Mouse (Mus musculus) midbrain, embryonic 16.5 days (tissue): ENCODE results near the gene Ddx31. TPM values are rescaled to one million over a fixed set of nuclear protein-coding genes. Genes with fewer than 3 reads are reported as not detected.

Experiments
- ATAC-seq: fragments of 200-750 bp; cut with Nextera tagmentation; 2 replicates; pipeline ENCODE4 v1.8.0; 2017; ENCODE audit warnings: moderate TSS enrichment
- H3K27ac ChIP-seq: fragments of 300-500 bp; sonication (generic); 2 replicates; pipeline ENCODE4 v1.5.1; 2014; ENCODE audit warnings: mild to moderate bottlenecking, low read length, mixed read lengths
- H3K27me3 ChIP-seq: fragments of 300-500 bp; sonication (generic); 2 replicates; pipeline ENCODE4 v1.6.1; 2014; ENCODE audit warnings: low read depth, low read length, mixed read lengths; ENCODE audit not compliant: control insufficient read depth, insufficient read depth
- H3K36me3 ChIP-seq: fragments of 300-500 bp; sonication (generic); 2 replicates; pipeline ENCODE4 v1.6.1; 2014; ENCODE audit warnings: mild to moderate bottlenecking, low read length, moderate library complexity, mixed read lengths; ENCODE audit not compliant: control insufficient read depth, insufficient read depth
- H3K4me1 ChIP-seq: fragments of 300-500 bp; sonication (generic); 2 replicates; pipeline ENCODE4 v1.6.1; 2014; ENCODE audit warnings: mild to moderate bottlenecking, low read length, mixed read lengths; ENCODE audit not compliant: control insufficient read depth, insufficient read depth
- H3K4me2 ChIP-seq: fragments of 300-500 bp; sonication (generic); 2 replicates; pipeline ENCODE4 v1.6.1; 2014; ENCODE audit warnings: mild to moderate bottlenecking, low read length, mixed read lengths
- H3K4me3 ChIP-seq: fragments of 300-500 bp; sonication (generic); 2 replicates; pipeline ENCODE4 v1.5.1; 2014; ENCODE audit warnings: low read depth, mild to moderate bottlenecking, low read length, moderate library complexity, mixed read lengths
- H3K9ac ChIP-seq: fragments of 300-500 bp; sonication (generic); 2 replicates; pipeline ENCODE4 v1.6.1; 2014; ENCODE audit warnings: low read depth, low read length, mixed read lengths
- H3K9me3 ChIP-seq: fragments of 300-500 bp; sonication (generic); replicated peaks from 2 replicates; pipeline ENCODE4 v1.6.1; 2014; ENCODE audit warnings: mild to moderate bottlenecking, low read length, mixed read lengths; ENCODE audit not compliant: control insufficient read depth, poor library complexity, severe bottlenecking
- WGBS: fragments of 180-500 bp; shearing (Covaris S2); extraction: QIAGEN DNeasy Blood & Tissue Kit; methylation state at CpG from one replicate; pipeline ENCODE4 v1.1.7; 2014; 5-methylcytosine and 5-hydroxymethylcytosine counted together
- polyA plus RNA-seq: library from polyadenylated mRNA; unstranded; fragments of >200 nt; fragmentation: Nextera tagmentation; extraction: Ambion mirVana; gene quantifications from 2 replicates; pipeline ENCODE4 v1.2.1, GENCODE M21; 2015

Ddx31 gene
- polyA plus RNA-seq, 1 experiment from 2014 or later = 10.7 TPM

GRCm38 (mm10) chr2:28912039-28912700 is 72.0 kb downstream of the Ddx31 start:
- Histone ChIP-seq H3K4me2 (peak overlapping the region; percentile 49), H3K4me1 (peaks cover 26% of the 10 kb centered on the region), H3K4me3 (peak overlapping the region; percentile 41), H3K27me3 (peaks cover 62% of the 10 kb centered on the region), H3K9me3 (no peaks in the 10 kb centered on the region), H3K27ac (peak overlapping the region; percentile 82), H3K9ac (peak overlapping the region; percentile 35), H3K36me3 (no peaks in the 10 kb centered on the region)
- WGBS = under 1% methylated on average over 33 of the region's 33 CpGs
- no peak for ATAC-seq

- peak overlapping the region; percentile 82 for H3K27ac ChIP-seq
- H3K4me3 ChIP-seq = peak overlapping the region; percentile 41
- H3K27me3 ChIP-seq = peaks cover 57% of the 10 kb centered on the region
- H3K36me3 ChIP-seq = no peaks in the 10 kb centered on the region
- H3K9ac ChIP-seq = peak overlapping the region; percentile 35; the same call in 1 of the 2 replicates
- H3K4me2 ChIP-seq = peak overlapping the region; percentile 49
- WGBS = 3% methylated on average over 4 of the region's 4 CpGs
- no peak for ATAC-seq
- H3K4me1 ChIP-seq = peaks cover 22% of the 10 kb centered on the region
- H3K9me3 ChIP-seq = no peaks in the 10 kb centered on the region
Measured at GRCm38 (mm10) chr2:28912961-28913360, 72.8 kb downstream of the Ddx31 start.

GRCm38 (mm10) chr2:28914121-28914520 is 73.9 kb downstream of the Ddx31 start:
- Histone ChIP-seq H3K4me3 (peak overlapping the region; percentile 41), H3K9me3 (no peaks in the 10 kb centered on the region), H3K4me2 (0 out of 2 replicates have a peak overlapping the region, but pooled peaks have one; percentile 49), H3K36me3 (no peaks in the 10 kb centered on the region), H3K27me3 (peaks cover 50% of the 10 kb centered on the region), H3K9ac (peak overlapping the region; percentile 66), H3K27ac (peak overlapping the region; percentile 82), H3K4me1 (peaks cover 11% of the 10 kb centered on the region; the same call in 1 of the 2 replicates)
- WGBS = 8% methylated on average over 2 of the region's 2 CpGs
- ATAC-seq = no peak

- no peaks in the 10 kb centered on the region for H3K9me3 ChIP-seq
- H3K36me3 ChIP-seq = no peaks in the 10 kb centered on the region
- peaks cover 8% of the 10 kb centered on the region; the same call in 1 of the 2 replicates for H3K4me1 ChIP-seq
- peak overlapping the region; percentile 82 for H3K27ac ChIP-seq
- peak overlapping the region; percentile 41 for H3K4me3 ChIP-seq
- H3K27me3 ChIP-seq = peaks cover 48% of the 10 kb centered on the region
- peak overlapping the region; percentile 46 for H3K4me2 ChIP-seq
- 0 out of 2 replicates have a peak, but pooled peaks have one; percentile 11 for ATAC-seq
- H3K9ac ChIP-seq = peak overlapping the region; percentile 66
- WGBS = 2% methylated on average over 22 of the region's 22 CpGs
Measured at GRCm38 (mm10) chr2:28915104-28915738, 75.0 kb downstream of the Ddx31 start.

GRCm38 (mm10) chr2:28915768-28916512 is 75.7 kb downstream of the Ddx31 start:
- peaks cover 50% of the 10 kb centered on the region for H3K27me3 ChIP-seq
- H3K27ac ChIP-seq = peak overlapping the region; percentile 82
- peak overlapping the region; percentile 41 for H3K4me3 ChIP-seq
- under 1% methylated on average over 50 of the region's 50 CpGs for WGBS
- H3K36me3 ChIP-seq = no peaks in the 10 kb centered on the region
- H3K4me2 ChIP-seq = peak overlapping the region; percentile 46
- H3K9ac ChIP-seq = peak overlapping the region; percentile 66
- peaks cover 8% of the 10 kb centered on the region; the same call in 1 of the 2 replicates for H3K4me1 ChIP-seq
- 0 out of 2 replicates have a peak, but pooled peaks have one; percentile 6 for ATAC-seq
- H3K9me3 ChIP-seq = no peaks in the 10 kb centered on the region

- peak within 1 kb of the TSS; percentile 82 for H3K27ac ChIP-seq
- peak within 1 kb of the TSS; percentile 46 for H3K4me2 ChIP-seq
- H3K36me3 ChIP-seq = no peaks in the 10 kb centered on the region
- H3K27me3 ChIP-seq = peaks cover 51% of the 10 kb centered on the region
- ATAC-seq = no peak
- peak within 1 kb of the TSS; percentile 66 for H3K9ac ChIP-seq
- no peaks in the 10 kb centered on the region for H3K9me3 ChIP-seq
- 1% methylated on average over 18 of the region's 18 CpGs for WGBS
- H3K4me1 ChIP-seq = peaks cover 6% of the 10 kb centered on the region; the same call in 1 of the 2 replicates
- peak within 1 kb of the TSS; percentile 41 for H3K4me3 ChIP-seq
Measured at GRCm38 (mm10) chr2:28916513-28916865, 76.3 kb downstream of the Ddx31 start, which contains the start of gene Barhl1. Barhl1 (minus strand) TSS chr2:28916668.

GRCm38 (mm10) chr2:28917156-28917517 is 76.9 kb downstream of the Ddx31 start:
- ATAC-seq = no peak
- peak overlapping the region; percentile 57; the same call in 1 of the 2 replicates for H3K9ac ChIP-seq
- H3K4me3 ChIP-seq = peak overlapping the region; percentile 23

GRCm38 (mm10) chr2:28917518-28918361 is 77.5 kb downstream of the Ddx31 start:
- Histone ChIP-seq H3K9ac (peak overlapping the region; percentile 57), H3K27ac (peak overlapping the region; percentile 69), H3K36me3 (no peaks in the 10 kb centered on the region), H3K27me3 (peaks cover 64% of the 10 kb centered on the region), H3K4me3 (peak overlapping the region; percentile 23), H3K9me3 (no peaks in the 10 kb centered on the region), H3K4me2 (peak overlapping the region; percentile 45), H3K4me1 (0 out of 2 replicates have a peak, but pooled peaks cover 2% of the 10 kb centered on the region)
- under 1% methylated on average over 66 of the region's 73 CpGs for WGBS
- no peak for ATAC-seq

More at GRCm38 (mm10) chr2:28917156-28917517, 76.9 kb downstream of the Ddx31 start:
- H3K27me3 ChIP-seq = peaks cover 58% of the 10 kb centered on the region
- H3K27ac ChIP-seq = peak overlapping the region; percentile 69
- peaks cover 2% of the 10 kb centered on the region; the same call in 1 of the 2 replicates for H3K4me1 ChIP-seq
- H3K4me2 ChIP-seq = peak overlapping the region; percentile 45
- no peaks in the 10 kb centered on the region for H3K36me3 ChIP-seq
- no peaks in the 10 kb centered on the region for H3K9me3 ChIP-seq
- WGBS = 5% methylated on average over 11 of the region's 11 CpGs
